Mouse (Mus musculus): ENCODE measurements around the gene Zcchc12. TPM values are rescaled to one million over a fixed set of nuclear protein-coding genes. Genes with fewer than 3 reads are reported as not detected.

The Zcchc12 gene
- polyA plus RNA-seq (2014; fragmentation: Nextera tagmentation; extraction: Ambion mirVana): 195 and 260 TPM in 2 replicates

DNA sequence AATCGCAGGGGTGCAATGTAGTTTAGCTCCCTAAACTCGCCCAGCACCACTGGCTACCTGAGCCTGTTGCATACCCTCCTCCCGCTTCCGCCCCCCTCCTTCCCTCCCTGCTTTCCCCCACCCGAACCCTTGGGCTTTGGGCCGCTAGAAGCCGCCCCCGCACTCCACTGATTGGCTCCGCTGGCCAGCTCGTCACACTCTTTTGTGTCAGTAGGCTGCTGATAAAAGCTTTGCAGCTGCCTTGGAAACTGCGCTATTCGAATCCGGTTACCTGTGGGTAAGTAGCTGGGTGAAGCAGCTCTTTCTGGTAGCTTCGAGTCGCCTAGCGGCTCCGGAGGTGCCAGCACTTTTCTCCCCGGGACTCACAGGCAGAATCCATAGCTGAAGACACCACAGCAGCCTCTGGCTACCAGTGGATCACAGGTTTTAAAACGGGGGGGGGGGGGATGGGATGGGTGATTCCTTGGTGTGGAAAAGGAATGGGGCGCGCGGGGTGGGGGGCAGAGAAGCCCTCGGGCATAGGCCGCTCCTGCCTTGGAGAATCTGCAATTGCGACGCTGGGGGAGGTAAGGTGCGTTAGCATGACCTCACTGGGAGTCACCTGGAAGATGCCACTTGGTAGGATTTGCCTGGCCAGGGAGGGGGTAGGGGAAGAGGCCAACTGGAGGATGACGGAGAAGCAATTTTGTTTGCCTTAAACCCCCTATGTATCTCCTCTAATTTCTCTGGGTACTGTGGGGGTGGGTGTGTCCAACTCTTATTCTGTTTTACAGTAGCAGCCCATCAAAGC lies at the start of gene Zcchc12:
Gene Zcchc12, plus strand, starts transcription at position 169 of the 790 bp plus-strand sequence.
- Histone ChIP-seq H3K4me3 (ENCODE audit: low read depth, low read length) (peak within 1 kb of the TSS; percentile 36), H3K4me2 (ENCODE audit: low read depth, low read length) (peak within 1 kb of the TSS; percentile 49), H3K27me3 (ENCODE audit: control insufficient read depth, insufficient read depth, low read length) (no peaks in the 10 kb centered on the region), H3K36me3 (ENCODE audit: control insufficient read depth, insufficient read depth, low read length) (no peaks in the 10 kb centered on the region), H3K4me1 (ENCODE audit: control insufficient read depth, insufficient read depth, low read length) (no peaks in the 10 kb centered on the region; the same call in 1 of the 2 replicates), H3K9me3 (ENCODE audit: control insufficient read depth, low read length) (no peaks in the 10 kb centered on the region), H3K27ac (ENCODE audit: low read depth, low read length) (peak within 1 kb of the TSS; percentile 69), H3K9ac (replicated peaks; ENCODE audit: low read depth, low read length) (peak within 1 kb of the TSS; percentile 56)
- 18% methylated on average over 26 of the region's 28 CpGs for WGBS
- ATAC-seq (ENCODE audit: low read depth): peak; percentile 80

DNA sequence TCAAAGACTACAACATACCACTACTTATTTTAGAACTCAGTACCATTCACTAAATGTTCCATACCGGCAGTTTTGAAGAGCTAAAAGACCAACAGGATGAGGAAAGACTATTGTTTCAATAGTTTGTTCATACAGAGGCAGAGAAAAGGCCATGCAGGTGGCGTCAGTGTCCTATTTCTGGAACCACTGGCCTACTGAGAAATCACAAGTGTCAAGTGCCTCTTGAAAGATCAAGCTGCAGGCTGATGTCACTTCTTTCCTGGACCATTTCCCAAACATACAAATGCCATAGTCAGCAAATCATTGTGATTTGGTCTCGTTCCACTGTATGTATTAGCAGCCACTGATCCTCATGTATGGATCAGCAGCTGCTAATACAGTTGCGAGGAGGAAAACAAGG lies 49.0 kb upstream of the Zcchc12 start:
- Histone ChIP-seq H3K36me3 (ENCODE audit: control insufficient read depth, insufficient read depth, low read length) (no peaks in the 10 kb centered on the region), H3K27me3 (ENCODE audit: control insufficient read depth, insufficient read depth, low read length) (no peaks in the 10 kb centered on the region), H3K4me3 (ENCODE audit: low read depth, low read length) (no peak overlapping the region), H3K9ac (replicated peaks; ENCODE audit: low read depth, low read length) (no peak overlapping the region), H3K9me3 (ENCODE audit: control insufficient read depth, low read length) (no peaks in the 10 kb centered on the region), H3K4me1 (ENCODE audit: control insufficient read depth, insufficient read depth, low read length) (no peaks in the 10 kb centered on the region), H3K27ac (ENCODE audit: low read depth, low read length) (no peak overlapping the region), H3K4me2 (ENCODE audit: low read depth, low read length) (no peak overlapping the region)
- no peak for ATAC-seq (ENCODE audit: low read depth)
- 72% methylated on average over 4 of the region's 4 CpGs for WGBS

DNA sequence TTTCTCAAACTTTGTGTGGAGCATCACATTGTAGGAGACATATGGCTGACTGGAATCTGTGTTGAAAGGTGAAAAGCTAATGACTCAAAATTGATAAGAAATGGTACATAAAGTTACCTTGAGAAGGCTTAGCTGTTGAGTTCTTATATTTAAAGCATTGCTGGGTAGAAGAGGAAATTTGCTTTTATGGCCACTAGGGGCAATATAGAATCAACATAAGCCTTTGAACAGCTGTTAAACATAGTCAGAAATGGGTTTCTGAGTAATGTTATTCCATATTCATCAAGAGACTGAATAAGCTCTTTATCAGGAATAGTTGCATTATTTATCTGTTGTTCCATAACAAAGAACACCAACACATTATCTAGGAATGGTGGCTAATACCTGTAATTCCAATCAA lies 45.6 kb upstream of the Zcchc12 start:
- no peak overlapping the region for H3K4me2 ChIP-seq (ENCODE audit: low read depth, low read length)
- no peaks in the 10 kb centered on the region for H3K4me1 ChIP-seq (ENCODE audit: control insufficient read depth, insufficient read depth, low read length)
- no peak overlapping the region for H3K27ac ChIP-seq (ENCODE audit: low read depth, low read length)
- H3K9me3 ChIP-seq (ENCODE audit: control insufficient read depth, low read length): no peaks in the 10 kb centered on the region
- H3K9ac ChIP-seq (replicated peaks; ENCODE audit: low read depth, low read length): no peak overlapping the region
- no peak overlapping the region for H3K4me3 ChIP-seq (ENCODE audit: low read depth, low read length)
- no peaks in the 10 kb centered on the region for H3K36me3 ChIP-seq (ENCODE audit: control insufficient read depth, insufficient read depth, low read length)
- ATAC-seq (ENCODE audit: low read depth): no peak
- no peaks in the 10 kb centered on the region for H3K27me3 ChIP-seq (ENCODE audit: control insufficient read depth, insufficient read depth, low read length)

DNA sequence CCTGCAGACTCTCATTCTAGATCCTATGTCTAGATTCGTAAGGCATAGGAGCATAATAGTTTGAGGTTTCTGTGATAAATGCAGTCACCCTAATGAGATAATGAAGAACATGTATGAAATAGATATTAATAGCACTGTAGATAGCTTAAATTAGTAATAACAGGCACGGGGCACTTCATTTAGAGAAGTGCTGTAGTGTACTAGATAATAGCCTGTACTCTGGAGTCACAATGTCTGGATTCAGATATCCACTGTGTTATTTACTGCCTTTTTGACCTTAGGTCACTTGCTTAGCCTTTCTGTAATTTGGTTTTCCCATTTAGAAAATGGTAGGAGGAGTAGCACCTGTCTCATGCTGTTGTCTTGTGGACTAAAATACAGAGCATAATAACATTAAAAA lies 39.0 kb upstream of the Zcchc12 start:
- no peaks in the 10 kb centered on the region for H3K36me3 ChIP-seq (ENCODE audit: control insufficient read depth, insufficient read depth, low read length)

DNA sequence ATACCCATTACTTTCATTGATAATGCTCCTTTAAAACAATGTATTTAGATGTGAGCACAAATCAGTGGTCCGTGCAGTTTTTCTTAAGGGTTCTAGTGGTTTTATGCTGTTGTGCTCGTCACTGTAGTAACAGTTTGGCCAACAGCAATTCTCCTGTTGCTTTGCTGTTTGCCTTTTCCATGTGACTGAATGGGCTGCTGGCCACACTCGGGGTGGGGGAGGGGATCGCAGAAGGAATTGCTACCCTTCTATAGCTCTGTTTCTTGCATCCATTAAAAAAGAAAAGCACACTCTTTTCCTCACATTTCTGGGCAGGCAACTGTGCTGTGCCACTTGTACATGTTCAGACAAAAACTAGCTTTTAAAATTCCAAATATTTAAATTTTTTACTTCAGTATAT lies 34.1 kb upstream of the Zcchc12 start:
- Histone ChIP-seq H3K4me3 (ENCODE audit: low read depth, low read length) (no peak overlapping the region), H3K9ac (replicated peaks; ENCODE audit: low read depth, low read length) (no peak overlapping the region), H3K27ac (ENCODE audit: low read depth, low read length) (no peak overlapping the region), H3K9me3 (ENCODE audit: control insufficient read depth, low read length) (no peaks in the 10 kb centered on the region), H3K27me3 (ENCODE audit: control insufficient read depth, insufficient read depth, low read length) (no peaks in the 10 kb centered on the region), H3K36me3 (ENCODE audit: control insufficient read depth, insufficient read depth, low read length) (no peaks in the 10 kb centered on the region), H3K4me1 (ENCODE audit: control insufficient read depth, insufficient read depth, low read length) (no peaks in the 10 kb centered on the region), H3K4me2 (ENCODE audit: low read depth, low read length) (no peak overlapping the region)
- whole genome bisulfite sequencing: 32% methylated on average over 4 of the region's 4 CpGs
- no peak for ATAC-seq (ENCODE audit: low read depth)

More for the DNA sequence above, 39.0 kb upstream of the Zcchc12 start:
- Histone ChIP-seq H3K9me3 (ENCODE audit: control insufficient read depth, low read length) (no peaks in the 10 kb centered on the region), H3K4me2 (ENCODE audit: low read depth, low read length) (no peak overlapping the region), H3K27me3 (ENCODE audit: control insufficient read depth, insufficient read depth, low read length) (no peaks in the 10 kb centered on the region), H3K4me1 (ENCODE audit: control insufficient read depth, insufficient read depth, low read length) (no peaks in the 10 kb centered on the region), H3K9ac (replicated peaks; ENCODE audit: low read depth, low read length) (no peak overlapping the region), H3K4me3 (ENCODE audit: low read depth, low read length) (no peak overlapping the region), H3K27ac (ENCODE audit: low read depth, low read length) (no peak overlapping the region)
- 78% methylated on average over 2 of the region's 2 CpGs for WGBS
- no peak for ATAC-seq (ENCODE audit: low read depth)

DNA sequence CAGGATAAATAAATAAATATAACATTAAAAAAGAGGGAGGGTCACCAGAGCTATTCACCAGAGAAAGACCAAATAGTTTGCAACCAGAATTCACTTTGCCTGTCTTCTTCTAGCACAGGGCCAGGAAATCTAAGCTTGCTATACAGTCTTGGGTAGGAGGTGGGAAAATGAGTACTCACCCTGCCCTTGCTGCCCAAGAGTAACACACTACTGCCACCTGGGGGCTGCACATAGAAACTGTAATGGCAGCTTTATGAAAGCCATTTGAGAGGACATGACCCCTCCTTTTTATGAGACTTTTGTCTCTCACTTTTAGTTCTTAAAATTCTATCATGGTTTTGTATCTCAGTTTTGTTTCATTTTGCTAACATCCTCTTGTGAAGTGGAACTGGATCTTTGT lies 12.1 kb upstream of the Zcchc12 start:
- Histone ChIP-seq H3K27me3 (ENCODE audit: control insufficient read depth, insufficient read depth, low read length) (no peaks in the 10 kb centered on the region), H3K4me2 (ENCODE audit: low read depth, low read length) (no peak overlapping the region), H3K9ac (replicated peaks; ENCODE audit: low read depth, low read length) (no peak overlapping the region), H3K9me3 (ENCODE audit: control insufficient read depth, low read length) (no peaks in the 10 kb centered on the region), H3K27ac (ENCODE audit: low read depth, low read length) (no peak overlapping the region), H3K36me3 (ENCODE audit: control insufficient read depth, insufficient read depth, low read length) (no peaks in the 10 kb centered on the region), H3K4me3 (ENCODE audit: low read depth, low read length) (no peak overlapping the region), H3K4me1 (ENCODE audit: control insufficient read depth, insufficient read depth, low read length) (no peaks in the 10 kb centered on the region)
- ATAC-seq (ENCODE audit: low read depth): peak; percentile 58; the same call in 1 of the 2 replicates

DNA sequence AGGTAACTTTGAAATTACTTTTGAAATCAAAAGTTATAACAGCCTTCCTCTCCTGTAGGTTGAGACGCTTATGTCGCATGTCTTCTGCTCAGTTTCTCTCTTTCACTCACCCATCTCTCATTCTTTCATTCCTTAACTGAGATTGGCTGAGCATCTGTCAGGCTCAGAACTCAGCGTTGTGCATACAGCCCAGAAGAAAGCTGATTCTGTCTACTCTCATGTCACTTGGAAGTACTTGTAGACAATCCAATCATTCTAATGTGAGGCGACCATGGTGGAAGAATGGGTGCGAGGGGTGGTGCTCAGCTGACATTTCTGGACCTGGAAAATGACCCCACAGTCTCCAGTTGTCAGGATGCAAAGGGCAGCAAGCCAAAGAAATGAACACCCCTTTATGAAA lies 9.7 kb upstream of the Zcchc12 start:
- WGBS: 62% methylated on average over 5 of the region's 5 CpGs
- Histone ChIP-seq H3K36me3 (ENCODE audit: control insufficient read depth, insufficient read depth, low read length) (no peaks in the 10 kb centered on the region), H3K9me3 (ENCODE audit: control insufficient read depth, low read length) (no peaks in the 10 kb centered on the region), H3K27me3 (ENCODE audit: control insufficient read depth, insufficient read depth, low read length) (no peaks in the 10 kb centered on the region), H3K4me1 (ENCODE audit: control insufficient read depth, insufficient read depth, low read length) (no peaks in the 10 kb centered on the region), H3K27ac (ENCODE audit: low read depth, low read length) (no peak overlapping the region), H3K4me3 (ENCODE audit: low read depth, low read length) (no peak overlapping the region), H3K4me2 (ENCODE audit: low read depth, low read length) (no peak overlapping the region), H3K9ac (replicated peaks; ENCODE audit: low read depth, low read length) (no peak overlapping the region)
- ATAC-seq (ENCODE audit: low read depth): no peak

DNA sequence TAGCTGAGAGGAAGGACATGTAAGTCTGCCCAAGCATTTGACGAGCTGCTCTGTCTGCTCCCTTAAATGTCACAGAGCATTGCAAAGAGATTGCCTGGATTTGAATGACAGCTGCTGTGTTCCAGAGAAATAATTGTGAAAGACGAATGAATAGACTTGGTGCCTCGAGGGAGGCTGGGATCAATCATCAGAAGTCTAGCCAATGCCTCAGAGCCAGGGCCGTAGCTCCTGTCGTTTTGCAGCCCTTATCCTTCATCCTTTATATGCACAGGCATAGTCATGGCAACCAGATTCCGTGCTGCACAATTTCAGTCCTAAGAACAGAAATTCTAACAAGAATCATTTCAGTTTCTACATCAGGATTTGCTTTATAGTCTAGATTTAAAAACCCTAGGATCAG lies 9.3 kb upstream of the Zcchc12 start:
- H3K4me1 ChIP-seq (ENCODE audit: control insufficient read depth, insufficient read depth, low read length): no peaks in the 10 kb centered on the region
- 38% methylated on average over 6 of the region's 6 CpGs for WGBS
- no peak overlapping the region for H3K9ac ChIP-seq (replicated peaks; ENCODE audit: low read depth, low read length)
- H3K9me3 ChIP-seq (ENCODE audit: control insufficient read depth, low read length): no peaks in the 10 kb centered on the region
- no peak overlapping the region for H3K4me2 ChIP-seq (ENCODE audit: low read depth, low read length)
- no peaks in the 10 kb centered on the region for H3K36me3 ChIP-seq (ENCODE audit: control insufficient read depth, insufficient read depth, low read length)
- H3K4me3 ChIP-seq (ENCODE audit: low read depth, low read length): no peak overlapping the region
- no peaks in the 10 kb centered on the region for H3K27me3 ChIP-seq (ENCODE audit: control insufficient read depth, insufficient read depth, low read length)
- no peak overlapping the region for H3K27ac ChIP-seq (ENCODE audit: low read depth, low read length)
- ATAC-seq (ENCODE audit: low read depth): no peak

DNA sequence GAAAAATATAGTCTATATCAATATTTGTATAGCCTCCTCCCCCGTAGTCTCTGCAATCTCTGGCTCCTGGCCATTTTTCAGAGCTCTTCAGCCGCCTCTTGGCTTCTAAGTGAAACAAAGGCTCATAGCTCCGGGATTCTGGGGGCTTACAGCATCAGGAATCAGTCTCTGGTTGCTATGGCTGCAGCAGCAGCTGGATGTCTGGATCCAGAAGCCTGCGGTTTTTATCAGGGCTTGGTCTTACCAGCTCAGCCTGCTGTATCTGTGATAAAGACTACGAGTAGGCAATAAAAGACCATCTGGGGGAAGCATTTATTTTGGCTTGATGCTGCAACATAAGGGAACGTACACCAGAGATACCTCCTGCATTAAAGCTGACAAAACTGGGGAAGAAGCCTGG lies 1.8 kb upstream of the Zcchc12 start:
- no peak overlapping the region for H3K4me3 ChIP-seq (ENCODE audit: low read depth, low read length)
- peak; percentile 65 for ATAC-seq (ENCODE audit: low read depth)
- H3K4me1 ChIP-seq (ENCODE audit: control insufficient read depth, insufficient read depth, low read length): no peaks in the 10 kb centered on the region; the same call in 1 of the 2 replicates
- H3K9ac ChIP-seq (replicated peaks; ENCODE audit: low read depth, low read length): no peak overlapping the region
- WGBS: 23% methylated on average over 6 of the region's 6 CpGs
- peak overlapping the region; percentile 66 for H3K27ac ChIP-seq (ENCODE audit: low read depth, low read length)
- H3K4me2 ChIP-seq (ENCODE audit: low read depth, low read length): no peak overlapping the region
- no peaks in the 10 kb centered on the region for H3K27me3 ChIP-seq (ENCODE audit: control insufficient read depth, insufficient read depth, low read length)
- H3K36me3 ChIP-seq (ENCODE audit: control insufficient read depth, insufficient read depth, low read length): no peaks in the 10 kb centered on the region
- no peaks in the 10 kb centered on the region for H3K9me3 ChIP-seq (ENCODE audit: control insufficient read depth, low read length)
